Mouse (Mus musculus) heart, adult 2 months (tissue): ENCODE measurements around the gene Cnga2.

ENCODE experiments used
- CTCF ChIP-seq: fragments of 200-600 bp; IDR thresholded peaks from 2 replicates; pipeline ENCODE4 v1.8.1; 2022; ENCODE audit warnings: antibody characterized with exemption, mild to moderate bottlenecking, moderate library complexity
- EP300 ChIP-seq: fragments of 200-500 bp; IDR thresholded peaks from 2 replicates; pipeline ENCODE4 v1.6.1; 2011; ENCODE audit warnings: low read depth, low read length, control low read depth; ENCODE audit not compliant: insufficient read depth
- POLR2A ChIP-seq: fragments of 200-500 bp; IDR thresholded peaks from 2 replicates; pipeline ENCODE4 v1.6.1; 2011; ENCODE audit warnings: mild to moderate bottlenecking, low read depth, low read length, control low read depth; ENCODE audit not compliant: insufficient read depth

DNA sequence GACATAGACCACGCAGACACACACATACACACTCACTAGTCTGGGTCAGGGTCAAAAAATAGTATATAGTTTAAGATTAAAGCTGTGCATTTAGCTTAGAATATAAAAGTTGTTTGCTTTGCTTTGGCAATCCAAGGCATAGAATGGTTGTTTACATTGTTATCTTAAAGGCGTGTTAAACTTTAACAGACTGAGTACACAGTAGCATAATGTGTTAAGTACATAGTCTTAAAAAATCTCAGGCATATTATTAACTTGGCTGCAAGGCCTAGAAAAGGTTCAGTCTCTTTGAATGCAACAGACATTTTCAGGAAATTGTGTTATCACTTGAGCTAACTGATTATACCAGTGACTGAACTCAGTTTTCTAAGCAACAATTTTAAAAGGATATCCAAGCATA, 56.3 kb downstream of the Cnga2 start:
- no peak for TF ChIP-seq POLR2A
- no peak for TF ChIP-seq CTCF
- no peak for TF ChIP-seq EP300
